Mouse (Mus musculus): Measurements from ENCODE around the gene Fam181a.
A peak's percentile ranks its signal among the peaks of the same experiment; 100 is the strongest.

- TF ChIP-seq CTCF (IDR thresholded peaks at IDR 0.05; ENCODE audit: borderline replicate concordance, insufficient read depth, low read depth, low read length) (peak; percentile 80), POLR2A (IDR thresholded peaks at IDR 0.05; ENCODE audit: borderline replicate concordance, insufficient read depth, low read length) (no peak)
Measured at GRCm38 (mm10) chr12:103325156-103325857, 14.5 kb downstream of the Fam181a start.

Measured in cerebellum, adult 2 months (tissue).